Mouse (Mus musculus) ES-E14 (cell line): ENCODE measurements at regions not wholly inside any gene's neighbourhood (a gene's known extent, or its start where the extent isn't known, plus 50 kb on each side); places are given as distances from the start of the nearest gene placed in this dataset.

Source experiments
- CHD2 ChIP-seq: IDR thresholded peaks from 2 replicates; pipeline ENCODE4 v1.6.1; 2014; ENCODE audit warnings: mild to moderate bottlenecking, low read depth, low read length, inconsistent platforms
- HCFC1 ChIP-seq: IDR thresholded peaks from 2 replicates; pipeline ENCODE4 v1.6.1; 2012; ENCODE audit warnings: low read length, inconsistent platforms, borderline replicate concordance; ENCODE audit not compliant: insufficient read depth
- ZC3H11A ChIP-seq: IDR thresholded peaks from 2 replicates; pipeline ENCODE4 v1.6.1; 2012; ENCODE audit warnings: low read depth, mild to moderate bottlenecking, inconsistent platforms, low read length, borderline replicate concordance

DNA sequence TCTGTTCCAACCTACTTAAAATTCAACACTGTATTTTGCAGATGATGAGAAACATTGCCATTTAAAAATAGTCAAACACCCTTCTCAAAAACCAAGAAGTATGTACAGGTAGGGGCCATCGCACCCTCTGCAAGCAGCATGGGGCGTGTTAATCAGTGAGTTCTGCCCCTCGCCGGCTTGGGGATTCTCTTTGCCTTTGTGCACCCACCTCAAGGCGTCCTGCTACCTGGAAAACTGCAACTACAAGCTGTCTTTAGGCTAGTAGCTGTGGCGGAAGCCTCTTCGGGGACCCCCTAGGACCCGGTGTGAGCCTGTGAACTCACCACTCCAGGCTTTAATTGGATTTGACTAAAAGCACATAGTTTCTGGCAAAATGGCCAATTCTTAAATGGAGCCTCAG, 311.0 kb downstream of the Mtx2 start:
- no peak for TF ChIP-seq HCFC1
- TF ChIP-seq CHD2 = no peak
- TF ChIP-seq ZC3H11A = no peak
